Mouse (Mus musculus): ENCODE data around the gene Gm6614. TPM values are rescaled to one million over a fixed set of nuclear protein-coding genes. Genes with fewer than 3 reads are reported as not detected.

Gm6614 gene
- polyA plus RNA-seq (2021; fragmentation: Nextera tagmentation) = not detected in 2 replicates
- long read RNA-seq, experiment 1 = 0 reads
- long read RNA-seq, experiment 2 = 0 reads

GRCm38 (mm10) chr6:142011364-142011955, at the start of gene Gm6614:
Gm6614 (minus strand) TSS chr6:142011414.

GRCm38 (mm10) chr6:141946862-141947261, 64.4 kb downstream of the Gm6614 start, which contains the start of gene Slco1a1:
Slco1a1 (minus strand) TSS chr6:141946962.

Other genes with a start within 250 kb of the Gm6614 start
- not detected in 2 replicates for gene Gm5724, start 237.6 kb downstream of the Gm6614 start, polyA plus RNA-seq (2021; fragmentation: Nextera tagmentation)
- gene Slco1a4, start 155.2 kb downstream of the Gm6614 start, polyA plus RNA-seq (2021; fragmentation: Nextera tagmentation) = 21.0 and 23.2 TPM in 2 replicates
- gene Slco1a1, start 64.5 kb downstream of the Gm6614 start, polyA plus RNA-seq (2021; fragmentation: Nextera tagmentation) = not detected in 2 replicates
- gene Slco1a6, start 197.1 kb upstream of the Gm6614 start, polyA plus RNA-seq (2021; fragmentation: Nextera tagmentation) = not detected in 2 replicates

All from left cerebral cortex, adult 6 months (tissue).